Mouse (Mus musculus): ENCODE results near the gene Gm10471. TPM values are rescaled to one million over a fixed set of nuclear protein-coding genes. Genes with fewer than 3 reads are reported as not detected.
"Not testable (repeated sequence)": the region's sequence is repeated elsewhere in the genome, so short reads cannot be mapped to it uniquely, and the experiment has no call there.

Gene Gm10471
- not detected for polyA plus RNA-seq (2021)

- POLR2A ChIA-PET; in situ Hi-C loops (cut with MboI; ENCODE audit: low pct_unique_long_range_greater_than_20kb); ATAC-seq; DNase-seq (ENCODE audit: low read depth, low spot score); H3K27me3 ChIP-seq; CTCF ChIA-PET: not testable (repeated sequence)
These were observed at the start of gene Gm10471 for GRCm38 (mm10) chr5:26089191-26089590. TSS of gene Gm10471 (minus strand) at chr5:26089291.

DNA sequence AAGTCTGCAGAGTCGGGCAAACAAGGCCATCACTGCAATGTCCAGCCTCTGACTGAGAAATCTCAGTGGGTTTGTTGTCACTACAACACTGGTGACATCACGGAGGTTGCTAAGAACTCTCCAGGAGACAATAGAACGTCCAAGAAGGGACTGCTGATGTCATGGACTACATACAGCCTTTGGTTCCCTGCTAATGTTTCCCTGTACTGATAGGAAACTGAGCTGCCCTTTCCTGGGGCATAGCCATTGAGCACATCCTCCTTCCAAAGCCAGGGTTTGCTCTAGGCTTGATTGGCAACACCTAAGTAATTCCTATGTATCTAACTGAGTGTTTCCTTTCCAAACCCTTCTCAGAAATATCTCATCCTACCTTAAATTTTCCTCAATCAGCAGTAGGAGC, 32.2 kb upstream of the Gm10471 start, which contains the start of gene Gm10220:
Gene Gm10220 (minus strand): TSS at position 101 of the 400 bp plus-strand sequence.
- CTCF ChIA-PET; DNase-seq (ENCODE audit: low read depth, low spot score); H3K27me3 ChIP-seq; in situ Hi-C loops (cut with MboI; ENCODE audit: low pct_unique_long_range_greater_than_20kb); POLR2A ChIA-PET; ATAC-seq: not testable (repeated sequence)

- DNase-seq (ENCODE audit: low read depth, low spot score); H3K27me3 ChIP-seq; ATAC-seq; POLR2A ChIA-PET; in situ Hi-C loops (cut with MboI; ENCODE audit: low pct_unique_long_range_greater_than_20kb); CTCF ChIA-PET: not testable (repeated sequence)
These were observed 16.2 kb upstream of the Gm10471 start, which contains the start of gene 5031410I06Rik for GRCm38 (mm10) chr5:26105262-26105661. TSS of gene 5031410I06Rik (minus strand) at chr5:26105362.

DNA sequence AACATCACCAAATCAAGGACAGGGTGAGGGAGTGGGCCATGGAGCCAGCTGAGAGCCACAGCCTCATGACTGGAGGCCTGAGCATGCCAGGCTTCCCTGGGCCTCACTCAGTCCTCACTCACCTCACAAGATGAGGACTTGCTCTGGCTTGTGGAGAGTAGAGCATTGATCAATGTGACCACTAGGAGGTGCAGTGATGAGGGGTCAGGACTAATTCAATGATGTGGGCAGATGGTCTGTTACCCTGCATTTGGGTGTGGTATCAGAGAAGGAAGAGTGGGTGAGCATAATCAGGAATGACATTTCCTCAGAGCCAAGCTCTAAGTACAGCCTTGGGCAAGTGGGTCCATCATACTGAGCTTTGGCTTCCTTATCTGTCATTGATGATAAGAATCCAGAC, 10.1 kb downstream of the Gm10471 start:
- POLR2A ChIA-PET; DNase-seq (ENCODE audit: low read depth, low spot score); ATAC-seq; H3K27me3 ChIP-seq; in situ Hi-C loops (cut with MboI; ENCODE audit: low pct_unique_long_range_greater_than_20kb); CTCF ChIA-PET: not testable (repeated sequence)

DNA sequence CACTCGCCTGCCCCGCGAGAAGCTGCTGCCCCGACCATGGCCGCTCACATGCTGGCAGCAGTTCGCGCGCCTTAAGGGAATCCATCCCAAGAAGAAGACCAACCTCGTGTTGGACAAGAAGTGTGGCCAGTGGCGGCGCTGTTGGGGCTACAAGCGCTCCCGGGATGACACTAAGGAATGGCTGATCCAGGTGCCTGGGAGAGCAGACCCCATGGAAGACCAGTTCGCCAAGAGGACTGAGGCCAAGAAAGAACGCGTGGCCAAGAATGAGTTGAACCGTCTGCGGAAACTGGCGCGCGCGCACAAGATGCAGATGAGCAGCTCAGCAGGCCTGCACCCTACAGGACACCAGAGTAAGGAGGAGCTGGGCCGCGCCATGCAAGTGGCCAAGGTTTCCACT, 18.4 kb downstream of the Gm10471 start:
- H3K27me3 ChIP-seq, result no peaks in the 10 kb centered on the region
- DNase-seq (ENCODE audit: low read depth, low spot score) (no peak), ATAC-seq (no peak)
- ChIA-PET POLR2A (no interaction called here), CTCF (no interaction called here)
- in situ Hi-C loops (cut with MboI; ENCODE audit: low pct_unique_long_range_greater_than_20kb), result no loop called here
- no peak for TF ChIP-seq CTCF (IDR thresholded peaks at IDR 0.05)

DNA sequence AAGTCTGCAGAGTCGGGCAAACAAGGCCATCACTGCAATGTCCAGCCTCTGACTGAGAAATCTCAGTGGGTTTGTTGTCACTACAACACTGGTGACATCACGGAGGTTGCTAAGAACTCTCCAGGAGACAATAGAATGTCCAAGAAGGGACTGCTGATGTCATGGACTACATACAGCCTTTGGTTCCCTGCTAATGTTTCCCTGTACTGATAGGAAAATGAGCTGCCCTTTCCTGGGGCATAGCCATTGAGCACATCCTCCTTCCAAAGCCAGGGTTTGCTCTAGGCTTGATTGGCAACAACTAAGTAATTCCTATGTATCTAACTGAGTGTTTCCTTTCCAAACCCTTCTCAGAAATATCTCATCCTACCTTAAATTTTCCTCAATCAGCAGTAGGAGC, 30.6 kb downstream of the Gm10471 start, which contains the start of gene Gm7347:
Gene Gm7347 (minus strand): TSS at position 101 of the 400 bp plus-strand sequence.
- in situ Hi-C loops (cut with MboI; ENCODE audit: low pct_unique_long_range_greater_than_20kb); H3K27me3 ChIP-seq; DNase-seq (ENCODE audit: low read depth, low spot score); POLR2A ChIA-PET; CTCF ChIA-PET; ATAC-seq: not testable (repeated sequence)

DNA sequence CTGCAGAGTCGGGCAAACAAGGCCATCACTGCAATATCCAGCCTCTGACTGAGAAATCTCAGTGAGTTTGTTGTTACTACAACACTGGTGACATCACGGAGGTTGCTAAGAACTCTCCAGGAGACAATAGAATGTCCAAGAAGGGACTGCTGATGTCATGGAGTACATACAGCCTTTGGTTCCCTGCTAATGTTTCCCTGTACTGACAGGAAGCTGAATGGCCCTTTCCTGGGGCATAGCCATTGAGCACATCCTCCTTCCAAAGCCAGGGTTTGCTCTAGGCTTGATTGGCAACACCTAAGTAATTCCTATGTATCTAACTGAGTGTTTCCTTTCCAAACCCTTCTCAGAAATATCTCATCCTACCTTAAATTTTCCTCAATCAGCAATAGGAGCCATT, 49.6 kb downstream of the Gm10471 start, which contains the start of gene Speer4a:
Gene Speer4a (minus strand): TSS at position 101 of the 400 bp plus-strand sequence.
- CTCF ChIA-PET; H3K27me3 ChIP-seq; in situ Hi-C loops (cut with MboI; ENCODE audit: low pct_unique_long_range_greater_than_20kb); DNase-seq (ENCODE audit: low read depth, low spot score); POLR2A ChIA-PET; ATAC-seq: not testable (repeated sequence)

Other genes starting within 250 kb of the Gm10471 start
- not detected for gene Gm21663, start 146.9 kb downstream of the Gm10471 start, polyA plus RNA-seq (2021)
- gene Gm21671, start 134.9 kb downstream of the Gm10471 start, polyA plus RNA-seq (2021), result not detected
- not detected for gene Gm21680, start 116.6 kb downstream of the Gm10471 start, polyA plus RNA-seq (2021)
- gene Gm21698, start 100.6 kb downstream of the Gm10471 start, polyA plus RNA-seq (2021), result not detected
- gene Gm1979, start 84.5 kb downstream of the Gm10471 start, polyA plus RNA-seq (2021), result not detected
- gene Gm5862, start 66.4 kb downstream of the Gm10471 start, polyA plus RNA-seq (2021), result not detected
- not detected for gene Speer4a, start 49.7 kb downstream of the Gm10471 start, polyA plus RNA-seq (2021)
- gene Gm7347, start 30.7 kb downstream of the Gm10471 start, polyA plus RNA-seq (2021), result not detected
- gene 5031410I06Rik, start 16.1 kb upstream of the Gm10471 start, polyA plus RNA-seq (2021), result not detected
- not detected for gene Gm10220, start 32.1 kb upstream of the Gm10471 start, polyA plus RNA-seq (2021)
- 0.08 TPM for gene Gm7361, start 168.4 kb upstream of the Gm10471 start, polyA plus RNA-seq (2021)

Measured in Patski (cell line).